Mouse (Mus musculus) liver, embryonic 16.5 days (tissue): Measurements from ENCODE around the gene Klra3. TPM values are rescaled to one million over a fixed set of nuclear protein-coding genes. Genes with fewer than 3 reads are reported as not detected.

Experiments
- polyA plus RNA-seq: library from polyadenylated mRNA; unstranded; fragments of >200 nt; fragmentation: Nextera tagmentation; extraction: Ambion mirVana; gene quantifications from 2 replicates; pipeline ENCODE4 v1.2.1, GENCODE M21; 2015

The Klra3 gene
- polyA plus RNA-seq, 1 experiment from 2014 or later = not detected

Other genes starting within 250 kb of the Klra3 start
- gene Klra8, start 207.7 kb downstream of the Klra3 start, polyA plus RNA-seq = not detected in 2 replicates
- not detected in 2 replicates for gene Klra9, start 144.5 kb downstream of the Klra3 start, polyA plus RNA-seq
- gene Klra7, start 104.3 kb downstream of the Klra3 start, polyA plus RNA-seq = not detected in 2 replicates
- not detected in 2 replicates for gene Klra10, start 55.6 kb downstream of the Klra3 start, polyA plus RNA-seq
- gene Klra1, start 49.3 kb upstream of the Klra3 start, polyA plus RNA-seq = not detected in 2 replicates